Mouse (Mus musculus) ES-E14 (cell line): Measurements from ENCODE around the gene Tldc2.

Experiments used
- MAFK ChIP-seq: IDR thresholded peaks from 2 replicates; pipeline ENCODE4 v1.6.1; 2014; ENCODE audit warnings: mild to moderate bottlenecking, low read depth, low read length, inconsistent platforms; ENCODE audit not compliant: insufficient read depth
- ZC3H11A ChIP-seq: IDR thresholded peaks from 2 replicates; pipeline ENCODE4 v1.6.1; 2012; ENCODE audit warnings: low read depth, mild to moderate bottlenecking, inconsistent platforms, low read length, borderline replicate concordance

DNA sequence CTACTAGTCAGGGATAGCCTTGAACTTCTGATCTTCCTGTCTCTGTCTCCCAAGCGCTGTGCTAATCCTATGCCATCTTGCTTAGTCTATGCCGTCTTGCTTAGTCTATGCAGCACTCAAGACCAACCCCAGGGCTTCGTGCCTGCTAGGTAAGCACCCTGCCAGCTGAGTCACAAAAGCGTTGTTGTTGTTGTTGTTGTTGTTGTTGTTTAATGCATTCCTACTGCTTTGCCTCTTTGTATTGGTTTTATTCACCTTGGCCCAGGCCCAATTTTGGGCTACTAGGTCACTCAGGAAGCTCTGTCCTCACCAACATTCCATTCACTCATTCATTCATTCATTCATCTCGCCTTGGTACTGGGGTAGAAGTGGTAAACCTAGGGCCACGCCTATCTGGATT lies 31.1 kb upstream of the Tldc2 start:
- TF ChIP-seq MAFK (no peak), ZC3H11A (no peak)
